Mouse (Mus musculus): ENCODE measurements at regions not wholly inside any gene's neighbourhood (a gene's known extent, or its start where the extent isn't known, plus 50 kb on each side); places are given as distances from the start of the nearest gene placed in this dataset.

- no peak; the same call in 1 of the 2 replicates for ATAC-seq (ENCODE audit: low FRiP score)
- H3K36me3 ChIP-seq = no peaks in the 10 kb centered on the region
- H3K4me1 ChIP-seq (replicated peaks) = peaks cover 8% of the 10 kb centered on the region; the same call in 1 of the 2 replicates
- H3K27me3 ChIP-seq = no peaks in the 10 kb centered on the region
- no peaks in the 10 kb centered on the region for H3K9me3 ChIP-seq
- H3K4me2 ChIP-seq = no peak overlapping the region
- WGBS = 50% methylated on average over 6 of the region's 6 CpGs
- no peak overlapping the region for H3K9ac ChIP-seq
- H3K27ac ChIP-seq = no peak overlapping the region
- no peak overlapping the region for H3K4me3 ChIP-seq
These were observed 161.1 kb upstream of the Vstm2b start for GRCm38 (mm10) chr7:40736971-40737468.

- Histone ChIP-seq H3K4me1 (replicated peaks) (peaks cover 8% of the 10 kb centered on the region; the same call in 1 of the 2 replicates), H3K9me3 (no peaks in the 10 kb centered on the region), H3K4me3 (no peak overlapping the region), H3K27ac (no peak overlapping the region), H3K4me2 (no peak overlapping the region), H3K9ac (no peak overlapping the region), H3K36me3 (no peaks in the 10 kb centered on the region), H3K27me3 (no peaks in the 10 kb centered on the region)
- 74% methylated on average over 7 of the region's 7 CpGs for WGBS
- ATAC-seq (ENCODE audit: low FRiP score) = no peak
These were observed 160.6 kb upstream of the Vstm2b start for GRCm38 (mm10) chr7:40737496-40737895.

GRCm38 (mm10) chr7:40738174-40738573 is 160.0 kb upstream of the Vstm2b start:
- no peak overlapping the region for H3K27ac ChIP-seq
- no peaks in the 10 kb centered on the region for H3K9me3 ChIP-seq
- no peaks in the 10 kb centered on the region for H3K36me3 ChIP-seq
- 96% methylated on average over 3 of the region's 3 CpGs for WGBS
- H3K4me1 ChIP-seq (replicated peaks) = peaks cover 8% of the 10 kb centered on the region; the same call in 1 of the 2 replicates
- no peak for ATAC-seq (ENCODE audit: low FRiP score)
- no peak overlapping the region for H3K4me3 ChIP-seq
- H3K27me3 ChIP-seq = no peaks in the 10 kb centered on the region
- H3K4me2 ChIP-seq = no peak overlapping the region
- no peak overlapping the region for H3K9ac ChIP-seq

GRCm38 (mm10) chr7:40742553-40743151 is 155.5 kb upstream of the Vstm2b start:
- Histone ChIP-seq H3K27ac (no peak overlapping the region), H3K9ac (no peak overlapping the region), H3K4me1 (replicated peaks) (no peaks in the 10 kb centered on the region), H3K4me2 (no peak overlapping the region), H3K4me3 (no peak overlapping the region), H3K36me3 (no peaks in the 10 kb centered on the region), H3K9me3 (no peaks in the 10 kb centered on the region), H3K27me3 (no peaks in the 10 kb centered on the region)
- peak; percentile 66 for ATAC-seq (ENCODE audit: low FRiP score)
- 63% methylated on average over 4 of the region's 4 CpGs for WGBS

GRCm38 (mm10) chr7:40751779-40752178 is 146.3 kb upstream of the Vstm2b start:
- no peaks in the 10 kb centered on the region for H3K27me3 ChIP-seq
- peak overlapping the region; percentile 65 for H3K27ac ChIP-seq
- H3K36me3 ChIP-seq = no peaks in the 10 kb centered on the region
- no peak overlapping the region for H3K4me3 ChIP-seq
- no peak overlapping the region for H3K9ac ChIP-seq
- peaks cover 17% of the 10 kb centered on the region for H3K4me1 ChIP-seq (replicated peaks)
- ATAC-seq (ENCODE audit: low FRiP score) = peak; percentile 83
- 44% methylated on average over 2 of the region's 2 CpGs for WGBS
- H3K4me2 ChIP-seq = no peak overlapping the region
- no peaks in the 10 kb centered on the region for H3K9me3 ChIP-seq

- ATAC-seq (ENCODE audit: low FRiP score) = peak; percentile 57
- no peak overlapping the region for H3K4me2 ChIP-seq
- H3K9me3 ChIP-seq = no peaks in the 10 kb centered on the region
- WGBS = 61% methylated on average over 3 of the region's 3 CpGs
- peaks cover 17% of the 10 kb centered on the region for H3K4me1 ChIP-seq (replicated peaks)
- H3K27me3 ChIP-seq = no peaks in the 10 kb centered on the region
- no peak overlapping the region for H3K9ac ChIP-seq
- H3K36me3 ChIP-seq = no peaks in the 10 kb centered on the region
- H3K4me3 ChIP-seq = no peak overlapping the region
- H3K27ac ChIP-seq = peak overlapping the region; percentile 65
These were observed 145.9 kb upstream of the Vstm2b start for GRCm38 (mm10) chr7:40752195-40752594.

- Histone ChIP-seq H3K9ac (no peak overlapping the region), H3K9me3 (no peaks in the 10 kb centered on the region), H3K27me3 (no peaks in the 10 kb centered on the region), H3K4me1 (replicated peaks) (peaks cover 17% of the 10 kb centered on the region), H3K36me3 (no peaks in the 10 kb centered on the region), H3K4me3 (no peak overlapping the region), H3K4me2 (no peak overlapping the region), H3K27ac (no peak overlapping the region)
- 75% methylated on average over 1 of the region's 1 CpGs for WGBS
- ATAC-seq (ENCODE audit: low FRiP score) = no peak
These were observed 144.6 kb upstream of the Vstm2b start for GRCm38 (mm10) chr7:40753490-40753889.

- Histone ChIP-seq H3K4me1 (replicated peaks) (peaks cover 14% of the 10 kb centered on the region), H3K9ac (no peak overlapping the region)
- no peak for ATAC-seq (ENCODE audit: low FRiP score)
These were observed 135.6 kb upstream of the Vstm2b start for GRCm38 (mm10) chr7:40762520-40762919.

GRCm38 (mm10) chr7:40766142-40766541 is 132.0 kb upstream of the Vstm2b start:
- Histone ChIP-seq H3K9ac (no peak overlapping the region), H3K4me1 (replicated peaks) (peaks cover 19% of the 10 kb centered on the region), H3K9me3 (no peaks in the 10 kb centered on the region), H3K27me3 (no peaks in the 10 kb centered on the region), H3K4me3 (no peak overlapping the region), H3K27ac (no peak overlapping the region), H3K4me2 (no peak overlapping the region), H3K36me3 (no peaks in the 10 kb centered on the region)
- WGBS = 42% methylated on average over 3 of the region's 3 CpGs
- no peak for ATAC-seq (ENCODE audit: low FRiP score)

More at GRCm38 (mm10) chr7:40762520-40762919, 135.6 kb upstream of the Vstm2b start:
- H3K36me3 ChIP-seq = no peaks in the 10 kb centered on the region
- H3K4me2 ChIP-seq = no peak overlapping the region
- no peaks in the 10 kb centered on the region for H3K27me3 ChIP-seq
- H3K4me3 ChIP-seq = no peak overlapping the region
- WGBS = 17% methylated on average over 5 of the region's 5 CpGs
- H3K27ac ChIP-seq = no peak overlapping the region
- no peaks in the 10 kb centered on the region for H3K9me3 ChIP-seq

- no peaks in the 10 kb centered on the region for H3K9me3 ChIP-seq
- 29% methylated on average over 4 of the region's 4 CpGs for whole genome bisulfite sequencing
- no peak overlapping the region for H3K4me3 ChIP-seq
- H3K36me3 ChIP-seq = no peaks in the 10 kb centered on the region
- H3K9ac ChIP-seq = no peak overlapping the region
- H3K27me3 ChIP-seq = no peaks in the 10 kb centered on the region
- peaks cover 7% of the 10 kb centered on the region for H3K4me1 ChIP-seq (replicated peaks)
- no peak overlapping the region for H3K4me2 ChIP-seq
- ATAC-seq (ENCODE audit: low FRiP score) = peak; percentile 63; the same call in 1 of the 2 replicates
- H3K27ac ChIP-seq = peak overlapping the region; percentile 40; the same call in 1 of the 2 replicates
These were observed 121.9 kb upstream of the Vstm2b start for GRCm38 (mm10) chr7:40776220-40776619.

- Histone ChIP-seq H3K9ac (no peak overlapping the region), H3K27me3 (no peaks in the 10 kb centered on the region), H3K4me1 (replicated peaks) (no peaks in the 10 kb centered on the region), H3K4me3 (no peak overlapping the region), H3K36me3 (no peaks in the 10 kb centered on the region), H3K9me3 (no peaks in the 10 kb centered on the region), H3K27ac (no peak overlapping the region), H3K4me2 (no peak overlapping the region)
- 84% methylated on average over 1 of the region's 1 CpGs for WGBS
- no peak for ATAC-seq (ENCODE audit: low FRiP score)
These were observed 113.2 kb upstream of the Vstm2b start for GRCm38 (mm10) chr7:40784906-40785305.

GRCm38 (mm10) chr7:40786758-40787157 is 111.4 kb upstream of the Vstm2b start:
- Histone ChIP-seq H3K27me3 (no peaks in the 10 kb centered on the region), H3K9me3 (no peaks in the 10 kb centered on the region), H3K4me2 (no peak overlapping the region), H3K4me3 (no peak overlapping the region), H3K27ac (no peak overlapping the region), H3K9ac (no peak overlapping the region), H3K36me3 (no peaks in the 10 kb centered on the region), H3K4me1 (replicated peaks) (no peaks in the 10 kb centered on the region)
- 81% methylated on average over 2 of the region's 2 CpGs for WGBS
- no peak for ATAC-seq (ENCODE audit: low FRiP score)

- no peak overlapping the region for H3K27ac ChIP-seq
- H3K36me3 ChIP-seq = no peaks in the 10 kb centered on the region
- no peak overlapping the region for H3K4me3 ChIP-seq
- no peaks in the 10 kb centered on the region for H3K27me3 ChIP-seq
- H3K9ac ChIP-seq = no peak overlapping the region
- ATAC-seq (ENCODE audit: low FRiP score) = no peak
- H3K4me1 ChIP-seq (replicated peaks) = no peaks in the 10 kb centered on the region
- no peaks in the 10 kb centered on the region for H3K9me3 ChIP-seq
- 97% methylated on average over 2 of the region's 2 CpGs for WGBS
- no peak overlapping the region for H3K4me2 ChIP-seq
These were observed 109.6 kb upstream of the Vstm2b start for GRCm38 (mm10) chr7:40788486-40788885.

All from hindbrain, embryonic 13.5 days (tissue).